Mouse (Mus musculus) heart, adult 2 months (tissue): Measurements from ENCODE around the gene Fam178b.

Experiments
- CTCF ChIP-seq: fragments of 200-600 bp; IDR thresholded peaks from 2 replicates; pipeline ENCODE4 v1.8.1; 2022; ENCODE audit warnings: antibody characterized with exemption, mild to moderate bottlenecking, moderate library complexity
- EP300 ChIP-seq: fragments of 200-500 bp; IDR thresholded peaks from 2 replicates; pipeline ENCODE4 v1.6.1; 2011; ENCODE audit warnings: low read depth, low read length, control low read depth; ENCODE audit not compliant: insufficient read depth
- POLR2A ChIP-seq: fragments of 200-500 bp; IDR thresholded peaks from 2 replicates; pipeline ENCODE4 v1.6.1; 2011; ENCODE audit warnings: mild to moderate bottlenecking, low read depth, low read length, control low read depth; ENCODE audit not compliant: insufficient read depth

- TF ChIP-seq EP300: no peak
- TF ChIP-seq CTCF: no peak
- no peak for TF ChIP-seq POLR2A
These were observed 31.3 kb upstream of the Fam178b start, which contains the start of gene Actr1b for GRCm38 (mm10) chr1:36714311-36714710.
